Mouse (Mus musculus) neural tube, embryonic 10.5 days (tissue): ENCODE data around the gene Tlx3.

ENCODE experiments used
- DNase-seq: peaks from one replicate; pipeline ENCODE4 v3.0.0-alpha.2; 2017; ENCODE audit warnings: low spot score; ENCODE audit errors: extremely low spot score

Tlx3 gene

GRCm38 (mm10) chr11:33151128-33151779, 52.1 kb downstream of the Tlx3 start:
- no peak for DNase-seq
